Mouse (Mus musculus): Measurements from ENCODE around the gene Irf4.

The Irf4 gene

GRCm38 (mm10) chr13:30738310-30738840, 10.7 kb upstream of the Irf4 start:
- DNase-seq (ENCODE audit: low read depth): no peak

GRCm38 (mm10) chr13:30741172-30741571, 7.9 kb upstream of the Irf4 start:
- DNase-seq (ENCODE audit: low read depth): no peak

GRCm38 (mm10) chr13:30742411-30742970, 6.5 kb upstream of the Irf4 start:
- no peak for DNase-seq (ENCODE audit: low read depth)

GRCm38 (mm10) chr13:30745121-30745520, 3.9 kb upstream of the Irf4 start:
- no peak for DNase-seq (ENCODE audit: low read depth)

- DNase-seq (ENCODE audit: low read depth): no peak
Observed at GRCm38 (mm10) chr13:30747068-30747467, 2.0 kb upstream of the Irf4 start.

- DNase-seq (ENCODE audit: low read depth): no peak
Observed at GRCm38 (mm10) chr13:30747504-30747903, 1.5 kb upstream of the Irf4 start.

DNA sequence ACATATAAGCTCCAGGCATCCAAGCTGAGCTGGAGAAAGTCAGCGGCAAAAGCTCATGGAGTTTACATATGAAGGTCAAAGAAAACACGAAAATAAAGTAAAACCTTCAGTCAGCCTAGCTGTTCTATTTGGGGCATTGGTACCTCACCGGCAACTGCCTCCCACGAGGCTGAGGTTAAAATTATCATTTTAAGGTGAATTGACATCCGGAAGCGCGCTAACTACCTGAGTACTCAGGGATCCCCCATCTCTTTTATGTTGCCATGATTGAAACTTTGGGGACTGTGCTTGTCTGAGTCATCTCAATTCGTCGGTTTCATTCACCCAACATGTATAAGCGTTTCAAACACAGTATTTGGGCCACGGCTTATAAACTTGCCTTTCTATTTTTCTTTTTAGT, 705 bp upstream of the Irf4 start:
- DNase-seq (ENCODE audit: low read depth): no peak

DNA sequence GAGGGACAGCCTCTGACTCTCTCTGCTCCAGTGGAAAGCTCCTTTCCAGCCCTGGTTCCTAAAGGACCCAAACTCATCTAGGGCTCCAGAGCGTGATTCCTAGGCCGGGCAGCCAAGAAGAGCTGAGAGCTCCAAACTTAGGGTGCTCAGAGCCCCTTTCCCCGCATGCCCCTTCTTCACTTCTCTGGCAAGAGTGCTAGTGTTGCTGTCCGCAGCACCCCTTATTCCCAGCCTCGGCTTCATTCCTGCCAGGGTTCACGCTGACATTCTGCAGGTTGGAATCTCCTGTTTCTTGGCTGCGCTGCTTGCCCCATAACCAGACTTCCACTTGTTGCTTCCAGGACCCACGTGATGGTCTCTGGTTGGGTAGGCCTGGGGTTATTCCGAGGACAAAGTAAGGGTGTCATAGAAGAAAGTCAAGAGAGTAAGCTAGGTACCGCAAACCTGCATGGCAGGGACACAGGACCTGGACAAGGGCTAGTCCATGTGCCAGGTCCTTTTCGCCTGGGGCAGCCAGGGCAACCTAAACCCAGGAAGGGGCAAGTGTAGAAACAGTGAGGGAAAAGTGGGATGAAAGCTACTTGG, 623 bp downstream of the Irf4 start:
- DNase-seq (ENCODE audit: low read depth): no peak

GRCm38 (mm10) chr13:30750461-30751303, 1.7 kb downstream of the Irf4 start:
- no peak for DNase-seq (ENCODE audit: low read depth)

DNA sequence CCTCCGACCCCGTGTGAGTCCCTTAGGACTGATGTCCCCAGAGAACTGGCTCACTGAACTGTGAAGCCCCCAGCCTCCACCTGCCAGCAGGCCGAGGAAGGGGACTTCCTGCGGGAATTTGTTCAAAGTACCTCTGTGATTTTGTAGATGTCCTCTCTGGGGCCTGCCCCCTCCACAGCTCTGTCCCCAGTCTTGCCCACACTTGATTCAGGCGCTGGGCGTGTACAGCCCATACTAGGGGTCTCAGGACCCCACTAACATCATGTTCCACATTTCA, 2.2 kb downstream of the Irf4 start:
- DNase-seq (ENCODE audit: low read depth): no peak

DNA sequence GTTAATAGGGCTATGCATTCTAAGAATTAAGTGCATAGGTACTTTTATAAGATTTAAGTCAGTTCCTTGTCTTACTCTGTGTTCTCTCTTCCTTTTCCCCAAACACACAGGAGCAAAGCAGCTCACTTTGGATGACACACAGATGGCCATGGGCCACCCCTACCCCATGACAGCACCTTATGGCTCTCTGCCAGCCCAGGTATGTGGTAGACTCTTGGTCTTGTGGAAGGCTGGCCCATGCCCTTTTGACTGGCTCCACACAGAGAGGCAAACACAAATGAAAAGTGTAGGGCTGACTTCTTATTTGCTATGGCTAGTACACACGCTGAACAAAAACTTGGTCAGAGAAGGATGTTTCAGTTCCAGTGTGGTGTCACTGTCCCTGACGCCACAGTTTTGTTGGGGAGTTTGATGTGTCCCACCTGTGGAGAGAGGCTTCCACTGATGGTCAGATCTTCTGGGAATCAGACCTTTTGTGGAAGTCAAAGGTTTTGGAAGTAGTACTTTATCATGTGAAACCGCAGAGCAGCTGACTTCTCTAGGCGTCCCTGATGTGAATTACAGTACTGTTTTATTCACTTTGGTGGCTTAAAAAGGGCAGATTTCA, 3.7 kb downstream of the Irf4 start:
- DNase-seq (ENCODE audit: low read depth): no peak

GRCm38 (mm10) chr13:30753441-30753840, 4.4 kb downstream of the Irf4 start:
- no peak for DNase-seq (ENCODE audit: low read depth)

DNA sequence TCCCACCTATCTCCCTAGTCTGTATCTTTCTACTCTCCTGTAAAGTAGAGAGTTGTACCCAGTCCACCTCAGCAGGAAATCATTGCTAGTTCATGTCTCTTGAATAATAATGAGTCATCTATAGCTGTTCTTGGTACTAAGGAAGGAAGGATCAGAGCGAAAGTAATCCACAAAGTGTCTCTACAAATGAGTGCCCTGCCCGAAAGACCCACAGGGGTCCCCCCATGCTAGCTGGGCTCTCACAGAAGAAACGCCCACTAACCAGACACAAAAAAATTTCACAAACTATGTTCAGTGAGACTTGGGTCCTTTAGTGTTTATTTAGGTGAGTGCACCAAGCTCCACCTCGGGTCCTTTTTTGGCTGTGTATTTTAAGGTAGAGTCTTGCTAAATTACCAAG, 5.0 kb downstream of the Irf4 start:
- DNase-seq (ENCODE audit: low read depth): no peak

DNA sequence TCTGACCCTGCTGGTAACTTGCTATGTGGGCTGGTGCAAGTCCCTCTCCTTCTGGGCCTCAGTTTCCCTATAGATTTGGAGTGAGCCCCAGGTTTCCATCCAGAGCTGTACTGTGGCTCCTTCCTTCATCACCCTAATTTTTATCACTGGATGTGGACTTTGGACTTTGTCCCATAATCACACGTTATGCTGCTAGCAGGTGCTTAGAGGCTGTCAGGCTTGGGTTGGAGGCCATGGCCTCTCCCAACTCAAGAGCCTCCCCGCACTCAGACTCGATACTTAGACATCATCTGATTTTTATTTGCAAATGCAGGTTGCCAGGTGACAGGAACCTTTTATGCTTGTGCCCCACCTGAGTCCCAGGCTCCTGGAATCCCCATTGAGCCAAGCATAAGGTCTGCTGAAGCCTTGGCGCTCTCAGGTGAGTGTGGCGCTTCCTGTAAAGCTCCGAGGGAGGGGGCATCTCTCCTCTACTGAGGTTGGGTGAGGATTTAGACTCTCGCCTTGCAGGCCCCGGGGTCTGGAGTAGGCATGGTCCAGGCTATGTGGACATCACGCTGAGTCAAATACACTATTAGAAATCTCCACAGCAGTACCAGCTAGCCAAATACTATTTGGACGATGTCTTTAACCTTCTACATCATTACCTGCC, 5.9 kb downstream of the Irf4 start:
- DNase-seq (ENCODE audit: low read depth): no peak

- no peak for DNase-seq (ENCODE audit: low read depth)
Observed at GRCm38 (mm10) chr13:30755577-30755976, 6.6 kb downstream of the Irf4 start.

DNA sequence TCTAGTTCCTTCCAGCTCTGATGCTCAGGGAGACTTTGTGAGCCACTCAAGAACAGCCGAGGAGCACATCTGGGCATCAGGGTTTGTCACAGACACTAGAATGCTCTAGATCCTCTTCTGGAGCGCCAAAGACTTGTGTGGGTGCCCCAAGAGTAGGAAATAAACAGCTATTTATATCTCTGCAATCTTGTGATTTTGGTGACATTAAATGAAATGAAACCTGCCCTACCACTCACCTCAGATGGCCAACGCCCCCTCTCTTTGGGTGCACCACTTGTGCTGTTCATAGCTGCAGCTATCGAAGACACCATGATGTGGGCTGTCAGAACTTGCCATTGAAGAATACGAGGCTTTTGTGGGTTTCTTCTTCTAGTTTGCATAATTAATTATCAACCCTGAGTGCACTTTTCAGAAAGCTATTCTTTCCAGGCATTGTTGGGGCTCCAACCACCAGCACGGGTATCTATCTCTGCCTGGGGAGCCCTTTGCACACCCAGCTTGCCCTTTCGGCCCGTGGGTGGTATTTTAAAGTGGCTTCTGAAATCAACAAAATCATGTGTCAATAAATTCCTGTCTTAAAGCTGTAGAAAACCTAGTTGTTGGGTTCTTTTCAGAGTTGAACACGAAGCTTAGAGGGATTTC, 7.1 kb downstream of the Irf4 start:
- DNase-seq (ENCODE audit: low read depth): no peak

DNA sequence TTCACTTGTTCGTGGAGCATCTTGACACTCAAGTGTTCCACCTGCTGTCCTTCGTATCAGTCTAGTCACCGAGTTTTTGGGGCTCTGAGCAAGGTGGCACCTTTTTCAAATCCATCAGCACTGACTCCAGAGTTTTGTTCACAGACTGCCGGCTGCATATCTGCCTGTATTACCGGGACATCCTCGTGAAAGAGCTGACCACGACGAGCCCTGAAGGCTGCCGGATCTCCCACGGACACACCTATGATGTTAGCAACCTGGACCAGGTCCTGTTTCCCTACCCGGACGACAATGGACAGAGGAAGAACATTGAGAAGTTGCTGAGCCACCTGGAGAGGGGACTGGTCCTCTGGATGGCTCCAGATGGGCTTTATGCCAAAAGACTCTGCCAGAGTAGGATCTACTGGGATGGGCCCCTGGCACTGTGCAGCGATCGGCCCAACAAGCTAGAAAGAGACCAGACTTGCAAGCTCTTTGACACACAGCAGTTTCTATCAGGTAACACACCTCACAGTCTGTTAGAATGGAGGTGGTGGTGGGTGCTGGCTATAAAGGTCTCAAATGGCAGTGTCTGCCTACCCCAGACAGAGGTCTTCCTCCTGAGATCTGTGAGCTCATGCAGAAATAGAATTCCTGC, 8.4 kb downstream of the Irf4 start:
- no peak for DNase-seq (ENCODE audit: low read depth)

DNA sequence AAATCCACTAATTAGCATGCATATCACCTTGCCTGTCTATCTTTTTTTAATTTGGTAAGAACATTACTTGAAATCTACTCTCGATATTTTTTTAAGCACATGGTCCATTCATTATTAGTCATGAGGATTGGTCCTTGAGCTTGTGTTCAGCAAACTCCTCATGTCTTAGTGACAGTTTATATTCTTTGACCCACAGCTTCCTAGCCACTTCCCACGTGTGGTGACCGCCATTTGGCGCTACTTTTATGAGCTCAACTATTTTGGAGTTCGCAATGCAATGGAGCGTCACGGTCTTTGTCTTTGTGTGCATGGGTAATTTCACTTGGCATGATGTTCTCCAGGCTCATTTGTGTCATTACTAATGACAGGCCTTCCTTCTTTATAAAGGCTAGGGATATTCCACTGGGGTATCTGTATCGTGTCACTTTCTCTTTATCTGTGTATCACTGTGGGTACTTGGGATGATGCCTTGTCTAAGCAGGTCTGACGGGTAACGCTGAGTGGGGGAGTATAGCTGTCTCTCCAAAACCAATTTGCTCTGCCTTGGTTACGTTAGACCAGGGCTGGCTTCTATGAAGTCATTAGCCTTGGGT, 9.9 kb downstream of the Irf4 start:
- DNase-seq (ENCODE audit: low read depth): no peak

- no peak for DNase-seq (ENCODE audit: low read depth)
Observed at GRCm38 (mm10) chr13:30760374-30761090, 11.5 kb downstream of the Irf4 start.

- no peak for DNase-seq (ENCODE audit: low read depth)
Observed at GRCm38 (mm10) chr13:30761151-30761631, 12.2 kb downstream of the Irf4 start.

Data from 416B (cell line).